Mouse (Mus musculus) layer of hippocampus, adult 11-12 months (tissue): ENCODE measurements at regions not wholly inside any gene's neighbourhood (a gene's known extent, or its start where the extent isn't known, plus 50 kb on each side); places are given as distances from the start of the nearest gene placed in this dataset.

Experiments used
- DNase-seq: peaks from one replicate; pipeline ENCODE4 v3.0.0; 2022; ENCODE audit warnings: low spot score

DNA sequence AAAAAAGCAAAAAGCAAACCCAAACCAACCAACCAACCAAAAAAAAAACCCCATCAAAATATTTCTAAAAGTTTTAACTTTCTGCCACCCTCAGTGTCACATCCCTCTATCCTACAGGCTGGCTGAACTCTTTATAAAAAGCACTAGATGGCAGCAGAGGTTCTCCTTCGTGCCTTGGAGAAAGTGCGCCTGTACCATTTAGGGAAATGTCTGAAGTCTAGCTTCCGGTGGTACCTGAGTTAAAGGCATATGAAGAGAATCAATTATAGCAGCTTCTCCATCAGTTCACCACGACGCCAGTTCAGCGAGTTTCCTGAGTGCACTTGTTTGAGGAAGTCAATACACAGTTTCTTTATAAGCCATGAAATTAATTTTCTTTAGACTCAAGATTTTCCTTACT lies 130.0 kb upstream of the Zc3h12c start:
- peak; percentile 32 for DNase-seq

DNA sequence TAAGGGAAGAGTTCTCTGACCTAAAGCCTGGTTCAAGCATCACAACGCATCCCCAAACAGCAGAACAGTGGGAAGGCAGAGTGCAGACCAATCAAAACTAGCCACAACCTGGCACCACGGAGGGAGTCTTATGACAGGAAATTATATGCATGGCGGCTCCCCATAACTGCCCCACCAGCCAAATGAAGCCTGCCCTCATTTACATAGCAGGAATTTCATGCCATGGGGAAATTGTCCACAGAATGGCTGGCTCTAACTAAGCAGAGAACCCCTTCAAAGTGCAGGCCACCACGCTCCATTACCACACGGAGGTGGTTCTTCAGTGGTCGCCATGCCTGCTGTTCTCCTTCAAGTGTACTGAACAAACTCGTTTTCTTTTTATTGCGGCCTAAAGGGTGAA lies 126.3 kb upstream of the Zc3h12c start:
- DNase-seq = no peak

DNA sequence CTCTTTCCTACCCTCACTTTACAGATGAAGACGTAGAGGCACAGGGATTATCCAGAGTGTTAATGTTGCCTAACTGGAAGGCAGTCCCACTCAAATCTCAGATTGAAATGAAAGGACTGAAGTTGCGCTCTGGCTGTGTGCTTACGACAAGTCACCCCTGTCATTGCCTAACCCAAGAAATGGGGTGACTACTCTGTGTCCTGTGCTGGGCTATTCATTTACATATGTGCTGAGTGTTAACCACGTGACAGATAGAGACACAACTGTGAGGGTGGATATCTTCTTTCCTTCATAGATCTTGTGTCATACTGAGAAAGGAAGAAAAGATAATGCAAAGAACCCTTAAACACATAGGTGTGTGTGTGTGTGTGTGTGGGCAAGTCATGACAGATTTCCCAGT lies 120.7 kb upstream of the Zc3h12c start:
- DNase-seq = no peak

DNA sequence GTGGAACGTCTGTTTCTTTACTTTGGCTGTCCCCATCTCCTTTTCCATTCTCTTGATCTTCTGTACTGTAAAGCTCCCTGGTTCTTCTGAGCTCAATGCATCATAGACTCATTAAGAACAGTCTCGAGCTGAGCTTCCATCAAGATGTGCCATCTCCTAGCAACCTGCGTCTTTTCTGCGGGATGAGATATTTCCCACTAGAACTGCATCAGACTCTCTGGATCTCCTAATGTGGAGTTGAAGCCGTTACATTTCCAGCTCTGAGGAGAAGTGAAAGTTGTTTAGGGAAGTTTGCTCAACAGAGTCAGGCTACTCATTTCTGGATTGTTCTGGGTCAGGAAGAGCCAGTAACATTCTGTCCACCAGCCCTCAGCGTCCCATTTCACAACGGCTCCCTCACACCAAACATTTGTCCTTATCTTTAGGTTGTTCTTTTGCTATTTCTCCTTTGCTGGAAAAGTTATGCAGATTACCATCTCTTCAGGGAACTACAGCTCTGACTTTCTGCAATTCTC lies 119.4 kb upstream of the Zc3h12c start:
- no peak for DNase-seq

DNA sequence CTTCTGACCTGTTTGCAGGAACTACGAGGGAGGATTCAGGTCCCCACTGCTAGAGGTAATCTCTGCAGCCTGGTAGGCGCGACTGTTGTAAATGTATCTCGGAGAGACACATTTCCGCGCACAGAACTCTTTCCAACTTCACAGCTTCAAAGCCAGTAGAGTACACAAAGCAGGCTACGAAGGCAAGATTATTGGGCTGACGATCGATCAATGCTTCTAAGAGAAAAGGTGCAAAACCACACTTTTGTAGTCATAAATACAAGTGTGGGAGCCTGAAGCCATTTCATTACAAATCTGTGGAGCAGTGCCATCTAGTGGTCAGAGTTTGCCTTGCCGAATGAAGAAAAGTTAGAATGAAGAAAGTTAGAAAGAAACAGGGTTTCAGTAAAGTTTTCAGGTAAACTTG lies 118.9 kb upstream of the Zc3h12c start:
- DNase-seq = peak; percentile 69

DNA sequence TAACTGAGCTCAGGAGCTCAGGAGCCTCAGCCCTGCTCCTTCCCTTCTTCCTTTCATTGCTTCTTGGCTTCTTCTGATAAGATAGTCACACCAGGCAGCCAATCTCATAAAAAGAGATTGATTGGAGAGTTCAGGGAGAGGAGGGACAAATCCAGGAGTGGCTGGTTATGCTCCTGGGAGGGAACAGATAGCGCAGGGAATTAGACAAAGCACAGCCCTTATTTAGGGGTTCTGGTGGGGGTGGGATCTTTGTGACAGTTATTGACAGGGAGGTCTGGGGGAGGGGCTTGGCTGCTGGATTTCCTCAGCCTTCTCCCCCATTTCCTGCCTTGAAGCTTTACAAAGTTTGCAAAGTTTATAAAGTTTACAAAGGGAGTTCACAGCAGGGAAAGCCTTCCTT lies 117.7 kb upstream of the Zc3h12c start:
- DNase-seq = no peak

DNA sequence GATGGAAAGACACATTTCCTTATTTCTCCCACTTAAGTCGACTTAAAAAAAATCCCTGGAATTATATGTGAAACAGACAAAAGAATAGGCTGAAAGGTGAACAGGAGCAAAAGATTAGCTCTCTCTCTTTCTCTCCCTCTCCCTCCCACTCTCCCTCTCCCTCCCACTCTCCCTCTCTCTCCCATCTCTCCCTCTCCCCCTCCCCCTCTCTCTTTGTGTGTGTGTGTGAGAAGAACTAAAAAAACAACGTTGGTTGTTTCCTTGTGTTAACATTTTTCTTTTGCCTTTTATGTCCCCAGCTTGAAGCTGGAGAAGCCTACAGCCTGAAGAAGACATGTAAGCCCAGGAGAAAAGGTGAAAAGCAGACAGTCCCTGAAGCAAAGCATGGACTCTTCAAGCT lies 115.2 kb upstream of the Zc3h12c start:
- DNase-seq = no peak

DNA sequence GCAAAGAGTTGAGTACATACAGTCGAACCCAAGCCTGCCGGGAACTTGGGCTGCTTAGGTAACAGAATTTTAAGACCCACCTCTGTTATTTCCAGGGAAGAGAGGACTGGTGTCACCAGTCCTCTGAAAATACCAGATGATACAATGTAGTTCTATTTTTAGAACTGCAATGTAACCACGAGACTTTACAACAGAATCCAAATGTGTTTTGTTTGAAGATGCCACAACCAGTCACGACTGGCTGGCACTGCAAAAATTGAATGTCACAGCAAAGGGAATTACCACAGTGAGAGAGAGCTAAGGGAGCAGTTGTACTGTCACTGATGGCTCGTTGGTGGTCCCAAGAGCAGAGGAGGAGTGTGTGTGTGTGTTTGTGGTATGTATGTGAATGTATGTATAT lies 112.6 kb upstream of the Zc3h12c start:
- no peak for DNase-seq

DNA sequence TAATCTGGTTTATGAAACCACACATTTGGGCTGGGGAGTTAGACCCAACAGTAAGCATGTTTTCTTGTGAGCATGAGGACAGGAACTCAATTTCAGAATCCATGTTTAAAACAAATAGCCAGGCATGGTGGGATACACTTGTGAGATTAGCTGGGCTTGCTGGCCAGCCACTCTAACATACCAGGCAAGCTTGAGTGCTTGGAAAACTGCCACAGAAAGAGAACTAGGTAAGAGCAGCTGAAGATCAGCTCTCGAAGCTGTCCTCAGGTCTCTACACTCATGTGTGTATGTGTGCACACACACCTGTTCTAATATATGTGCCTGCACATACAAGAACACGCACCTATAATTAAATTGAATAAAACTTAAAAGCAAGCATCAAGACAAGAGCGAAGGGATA lies 112.2 kb upstream of the Zc3h12c start:
- no peak for DNase-seq

DNA sequence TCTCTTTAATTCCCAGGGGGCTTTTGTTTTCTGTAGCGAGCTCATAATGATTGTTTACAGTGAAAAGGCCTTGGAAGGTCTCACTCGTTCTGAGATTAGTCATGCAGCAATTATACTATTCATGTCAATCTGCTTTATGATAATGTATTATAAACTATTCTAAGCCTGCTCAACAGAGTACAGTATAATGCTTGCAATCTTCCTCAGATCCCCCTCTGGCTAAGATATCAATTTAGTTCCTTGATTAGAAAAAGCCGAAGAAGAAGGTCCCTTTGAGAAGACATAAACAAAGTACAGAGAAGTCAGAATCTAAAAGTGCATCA lies 110.3 kb upstream of the Zc3h12c start:
- DNase-seq = no peak

DNA sequence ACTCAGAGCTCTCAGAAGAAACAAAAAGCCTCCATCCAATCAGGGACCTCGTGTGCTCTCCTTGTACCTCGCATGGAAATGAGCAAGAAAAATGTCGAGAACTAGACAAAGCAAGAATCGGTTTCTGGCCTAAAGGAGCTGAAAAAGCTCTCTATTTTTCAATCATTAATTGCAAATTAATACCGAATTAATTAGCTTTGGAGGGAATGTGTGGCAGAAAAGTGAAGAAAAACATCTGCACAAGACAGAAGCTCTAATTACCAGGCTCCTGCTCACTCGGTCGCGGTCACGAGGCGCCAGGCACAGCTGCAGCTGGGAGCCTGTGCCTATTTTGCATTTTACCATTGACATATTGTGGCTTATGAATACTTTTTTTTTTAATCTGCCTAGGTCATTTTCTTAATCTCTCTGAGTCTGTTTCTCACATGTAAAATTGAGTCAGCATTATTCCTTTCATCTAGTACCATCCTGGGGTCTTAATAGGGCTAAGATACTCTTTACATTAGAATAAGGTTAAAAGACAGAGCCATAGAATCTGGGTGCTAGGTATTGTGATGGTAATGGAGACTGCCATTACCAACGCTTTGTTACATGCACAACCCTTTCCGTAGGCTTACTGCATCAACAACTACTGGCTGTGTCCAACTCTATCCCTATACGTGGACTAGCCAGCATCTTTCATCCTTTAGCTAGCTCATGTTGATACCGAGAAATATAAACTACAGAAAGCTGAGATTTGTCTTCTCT lies 109.8 kb upstream of the Zc3h12c start:
- peak; percentile 13 for DNase-seq

DNA sequence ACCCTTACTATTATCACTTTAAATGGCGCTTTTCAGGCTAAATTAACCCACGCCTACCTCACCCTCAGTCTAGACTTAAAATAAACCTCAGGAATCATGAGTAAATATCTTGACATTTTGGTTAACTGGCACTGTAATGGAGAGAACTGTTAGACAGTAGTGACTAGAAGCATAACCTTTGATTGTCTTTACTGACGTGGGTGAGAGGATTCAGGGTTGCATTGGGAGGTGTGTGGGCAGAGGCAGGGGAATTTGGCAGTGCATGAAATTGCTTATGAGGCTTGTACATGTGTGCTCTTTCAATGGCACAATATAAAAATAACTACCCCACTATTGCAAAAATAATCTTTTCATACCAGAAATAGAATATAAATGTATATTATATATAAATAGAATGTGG lies 105.6 kb upstream of the Zc3h12c start:
- DNase-seq = no peak

DNA sequence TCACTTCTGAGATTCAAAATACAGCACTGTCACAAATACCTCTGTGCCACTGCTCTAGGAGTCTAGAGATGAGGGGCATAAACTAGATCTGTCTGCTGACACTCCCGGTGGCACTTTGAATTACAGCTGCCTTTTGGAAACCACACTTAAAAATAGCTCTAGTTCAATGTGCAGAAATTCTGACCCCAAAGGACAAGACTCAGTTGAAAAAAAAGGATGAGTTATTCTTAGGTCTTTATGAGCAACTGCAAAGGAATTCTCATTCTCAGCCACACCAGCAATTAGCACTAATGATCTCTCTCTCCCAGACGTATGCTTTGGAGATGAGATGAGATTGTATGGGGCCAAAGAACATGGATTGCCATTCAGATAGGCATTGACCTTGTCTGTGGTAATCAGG lies 104.3 kb upstream of the Zc3h12c start:
- DNase-seq = no peak

DNA sequence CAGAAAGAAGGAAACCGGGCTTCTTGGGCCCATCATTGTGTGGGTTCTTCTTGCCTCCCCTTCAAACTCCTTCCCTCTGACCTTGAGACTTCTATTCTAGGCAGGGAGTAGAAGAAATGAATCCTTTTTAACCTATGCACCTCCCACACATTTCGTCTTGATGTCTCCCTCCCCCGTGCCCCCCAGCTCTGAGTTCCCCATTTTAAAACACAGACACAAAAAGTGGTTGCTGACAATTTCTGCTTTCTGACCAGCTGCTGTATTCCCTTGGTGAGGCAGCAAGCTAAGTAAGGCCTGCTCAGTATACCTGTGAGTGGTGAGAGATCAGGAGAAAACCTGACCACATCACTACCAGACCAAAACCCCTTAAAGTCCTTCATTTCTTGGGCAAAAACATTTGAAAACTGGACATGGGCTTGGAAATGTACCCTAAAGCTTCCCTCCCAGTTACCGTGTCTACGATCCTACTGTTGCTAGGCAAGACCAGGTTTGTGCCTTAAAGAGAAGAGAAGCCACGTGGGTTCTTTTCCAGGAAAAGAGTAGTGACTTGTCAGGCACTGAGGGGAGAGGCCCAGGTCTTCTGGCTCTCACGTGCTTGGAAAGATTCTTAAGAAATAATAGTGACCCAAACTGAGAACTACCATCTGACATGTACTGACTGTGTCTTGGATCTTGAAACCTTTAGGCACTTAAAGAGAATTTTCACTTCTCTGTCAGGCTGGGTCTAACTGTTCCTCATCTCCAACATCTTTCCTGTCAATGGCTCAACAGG lies 103.2 kb upstream of the Zc3h12c start:
- DNase-seq = no peak

DNA sequence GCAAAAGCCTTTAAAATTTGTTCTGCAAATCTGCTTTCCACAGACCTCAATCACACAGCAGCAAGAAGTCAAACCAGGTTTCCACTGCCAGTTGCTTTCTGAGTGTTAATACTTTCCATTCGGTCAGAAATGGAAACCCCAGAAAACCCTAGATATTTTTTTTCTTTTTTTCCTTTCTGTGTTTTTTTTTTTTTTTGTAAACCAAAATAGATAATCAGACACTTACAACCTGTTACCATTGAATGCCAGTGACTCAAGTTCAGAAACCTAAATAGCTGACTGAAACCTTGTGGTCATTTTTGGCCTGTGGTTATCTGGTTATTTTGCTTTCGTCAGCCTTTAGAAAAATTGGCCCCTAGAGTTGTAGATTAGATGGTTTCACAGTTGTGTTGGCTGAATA lies 93.2 kb upstream of the Zc3h12c start:
- no peak for DNase-seq

DNA sequence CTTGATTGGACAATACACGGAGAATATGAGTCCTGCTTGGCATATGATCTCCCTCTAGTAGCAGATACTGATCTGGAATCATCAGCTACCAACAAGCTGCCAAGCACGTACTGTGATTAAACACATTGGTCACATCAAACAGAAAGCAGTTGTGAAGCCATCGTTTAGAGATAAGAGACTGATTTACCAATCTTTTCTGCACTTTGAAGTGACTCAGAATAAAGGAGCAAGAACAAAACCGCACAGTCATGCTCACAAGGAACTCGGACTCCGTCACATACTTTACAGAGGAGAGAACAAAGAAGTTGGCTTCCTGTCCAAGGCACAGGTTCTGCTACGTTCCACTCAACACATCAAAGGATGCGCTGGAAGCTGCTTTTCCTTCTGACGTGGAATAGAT lies 91.1 kb upstream of the Zc3h12c start:
- DNase-seq = no peak

DNA sequence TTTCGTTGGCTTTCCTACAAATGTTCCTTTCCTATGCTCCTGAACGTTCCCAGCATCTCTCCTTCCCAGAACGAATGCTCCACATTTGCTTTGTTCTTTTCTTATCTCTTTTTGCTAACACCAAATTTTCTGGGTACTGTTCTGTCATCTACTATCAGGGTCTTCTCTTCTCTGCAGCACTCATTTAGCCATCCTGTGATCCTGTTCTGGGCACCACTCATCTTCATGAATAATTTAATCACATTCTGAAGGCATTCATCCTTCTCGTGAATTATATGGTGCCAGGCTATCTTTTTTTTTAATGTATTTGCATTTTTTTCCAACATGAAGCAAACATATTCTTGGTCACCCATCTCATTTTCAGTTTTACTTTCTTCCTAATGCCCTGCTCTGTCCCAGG lies 87.3 kb upstream of the Zc3h12c start:
- DNase-seq = no peak

DNA sequence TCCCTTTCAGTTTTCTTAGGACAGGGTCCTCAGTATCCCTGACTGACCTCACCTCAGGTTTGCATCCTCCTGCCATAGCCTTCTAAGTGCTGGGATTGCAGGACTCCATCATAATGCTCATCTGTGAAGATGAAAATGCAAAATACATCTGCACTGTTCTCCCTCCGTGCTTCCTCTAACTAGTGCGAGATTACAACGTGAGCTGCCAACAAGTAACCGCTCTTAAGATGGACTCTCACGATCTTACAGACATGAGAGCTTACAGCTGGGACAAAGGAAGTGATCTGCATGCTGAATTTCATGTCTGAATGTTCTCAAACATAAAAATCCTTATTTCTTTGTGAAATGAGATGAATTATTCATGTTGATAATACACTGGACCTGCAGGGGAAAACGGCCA lies 86.1 kb upstream of the Zc3h12c start:
- DNase-seq = no peak

DNA sequence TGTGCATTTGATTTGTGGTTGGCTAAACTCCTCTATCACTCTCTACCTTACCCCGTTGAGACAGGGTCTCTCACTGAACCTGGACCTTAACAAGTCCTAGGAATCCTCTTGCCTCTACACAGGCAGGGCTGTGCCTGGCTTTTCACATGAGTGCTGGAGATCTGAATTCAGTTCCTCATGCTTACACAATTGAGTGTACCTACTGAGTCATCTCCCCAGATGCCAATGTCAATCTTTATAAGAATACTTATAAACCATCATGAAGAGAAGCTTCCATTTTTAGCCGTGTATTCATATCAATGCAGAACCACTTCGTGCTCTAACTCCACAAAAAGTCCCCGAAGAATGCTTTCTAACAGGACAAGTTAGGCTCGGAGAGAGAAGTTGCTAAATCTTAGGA lies 83.1 kb upstream of the Zc3h12c start:
- no peak for DNase-seq

DNA sequence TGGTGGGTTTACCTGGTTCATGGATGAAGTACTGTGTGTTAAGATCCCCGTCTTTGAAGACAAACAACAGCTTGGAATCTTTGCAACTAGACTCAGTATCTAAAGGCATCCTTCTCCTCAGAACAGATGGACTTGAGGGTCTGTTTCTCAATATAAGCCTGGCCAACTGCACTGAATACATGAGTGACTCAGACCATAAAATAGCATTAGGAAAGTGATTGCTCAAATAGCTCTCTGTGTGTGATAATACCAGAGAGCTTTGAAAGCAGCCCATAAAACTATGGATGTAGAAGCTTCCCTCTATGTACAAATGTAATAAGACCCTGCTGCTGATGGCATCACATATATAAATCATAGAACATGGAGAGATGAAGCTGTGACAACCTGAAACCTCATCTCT lies 78.3 kb upstream of the Zc3h12c start:
- DNase-seq = no peak

DNA sequence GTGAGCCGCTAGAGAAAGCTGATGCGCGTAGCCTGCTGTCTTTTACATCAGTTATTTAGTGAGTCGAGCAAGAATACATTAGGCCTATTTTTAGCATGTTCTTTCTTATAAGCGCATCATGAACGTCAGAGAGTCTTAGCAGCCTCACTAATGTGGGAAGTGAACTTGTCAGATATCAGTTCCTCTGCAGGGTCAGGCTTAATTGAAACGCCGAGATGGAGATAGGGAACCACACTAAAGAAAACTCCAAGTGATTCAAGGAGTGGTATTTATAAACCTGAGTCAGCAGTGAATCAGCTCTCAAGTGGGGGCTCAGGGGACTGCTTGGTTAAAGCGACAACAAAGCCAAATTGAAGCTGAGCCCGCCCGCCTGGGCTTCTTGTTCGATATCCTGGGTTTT lies 75.7 kb upstream of the Zc3h12c start:
- DNase-seq = no peak

DNA sequence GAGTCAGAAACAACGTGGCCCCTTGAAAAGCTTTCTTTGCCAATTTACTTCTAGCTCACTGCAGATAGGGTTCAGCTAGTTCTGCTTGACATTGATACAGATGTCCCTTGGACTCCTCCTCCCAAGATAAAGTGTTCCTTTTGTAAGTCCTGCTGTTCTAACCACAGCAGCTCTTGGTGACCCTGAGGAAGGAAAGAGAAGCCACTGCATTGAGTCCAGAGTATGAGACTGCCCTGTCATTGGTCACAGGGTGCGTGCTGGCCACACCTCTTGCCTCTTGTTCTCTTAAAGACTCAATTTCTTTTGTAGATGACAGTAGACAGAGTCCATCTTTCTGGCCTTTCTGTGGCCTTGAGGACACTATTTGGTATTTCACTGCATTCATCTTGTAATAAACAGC lies 74.7 kb upstream of the Zc3h12c start:
- no peak for DNase-seq

DNA sequence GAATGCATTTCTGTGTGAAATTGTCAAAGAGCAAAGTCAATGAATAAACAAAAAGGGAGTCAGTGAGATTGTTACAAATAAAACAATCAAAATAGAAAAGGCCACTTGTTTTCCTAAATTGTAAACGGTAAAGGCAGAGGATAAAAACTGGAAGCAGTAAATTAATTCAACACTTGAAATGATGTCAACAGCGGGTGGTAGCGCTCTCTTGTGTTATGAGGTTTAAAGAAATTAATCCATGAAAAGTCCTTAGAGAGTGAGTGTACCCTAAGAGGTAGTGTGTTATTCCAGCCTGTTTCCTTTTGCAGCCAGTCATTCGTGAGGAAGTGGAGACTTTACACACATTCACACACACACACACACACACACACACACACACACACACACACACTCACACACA lies 73.2 kb upstream of the Zc3h12c start:
- no peak for DNase-seq
